Mouse (Mus musculus): Measurements from ENCODE around the gene Psap. TPM values are rescaled to one million over a fixed set of nuclear protein-coding genes. Genes with fewer than 3 reads are reported as not detected.

Psap gene
- total and polyA plus RNA-seq, 3 experiments = 35.8 to 103 (median 74.8) TPM

- peaks cover 19% of the 10 kb centered on the region for H3K4me1 ChIP-seq (ENCODE audit: insufficient read depth, low read depth, low read length)
- H3K27me3 ChIP-seq (ENCODE audit: insufficient read depth, low read length) = no peaks in the 10 kb centered on the region
- no peak overlapping the region for H3K4me3 ChIP-seq (ENCODE audit: low read depth, low read length)
- no peaks in the 10 kb centered on the region for H3K36me3 ChIP-seq (replicated peaks)
- TF ChIP-seq POLR2AphosphoS5 (IDR thresholded peaks at IDR 0.05; ENCODE audit: insufficient replicate concordance, low read depth, low read length) = no peak
- TF ChIP-seq CTCF (IDR thresholded peaks at IDR 0.05; ENCODE audit: low read depth, low read length) = no peak
- no peak for TF ChIP-seq GATA1 (IDR thresholded peaks at IDR 0.05; ENCODE audit: borderline replicate concordance, low read length)
- TF ChIP-seq TAL1 (conservative IDR thresholded peaks at IDR 0.05; ENCODE audit: low read depth, low read length) = no peak
- no peak for TF ChIP-seq GATA2 (IDR thresholded peaks at IDR 0.05; ENCODE audit: borderline replicate concordance, low read depth, low read length)
- ATAC-seq (ENCODE audit: extremely low read depth, insufficient number of reproducible peaks, low FRiP score, poor library complexity, severe bottlenecking) (peak; percentile 34; the same call in 1 of the 2 replicates), DNase-seq (ENCODE audit: low spot score) (peak; percentile 23)
- no peaks in the 10 kb centered on the region for H3K9me3 ChIP-seq (replicated peaks)
Measured at GRCm38 (mm10) chr10:60350805-60351167, 73.4 kb downstream of the Psap start.

- no peak for DNase-seq (ENCODE audit: low spot score)
- Histone ChIP-seq H3K36me3 (replicated peaks) (no peaks in the 10 kb centered on the region), H3K4me3 (ENCODE audit: low read depth, low read length) (no peak overlapping the region), H3K4me1 (ENCODE audit: insufficient read depth, low read depth, low read length) (peaks cover 19% of the 10 kb centered on the region), H3K27me3 (ENCODE audit: insufficient read depth, low read length) (no peaks in the 10 kb centered on the region), H3K9me3 (replicated peaks) (no peaks in the 10 kb centered on the region)
- no peak for ATAC-seq (ENCODE audit: extremely low read depth, insufficient number of reproducible peaks, low FRiP score, poor library complexity, severe bottlenecking)
- no peak for TF ChIP-seq GATA2 (IDR thresholded peaks at IDR 0.05; ENCODE audit: borderline replicate concordance, low read depth, low read length)
Measured at GRCm38 (mm10) chr10:60351248-60351647, 73.8 kb downstream of the Psap start.

- no peaks in the 10 kb centered on the region for H3K27me3 ChIP-seq (ENCODE audit: insufficient read depth, low read length)
- no peak overlapping the region for H3K4me3 ChIP-seq (ENCODE audit: low read depth, low read length)
- H3K9me3 ChIP-seq (replicated peaks) = no peaks in the 10 kb centered on the region
- no peak for ATAC-seq (ENCODE audit: extremely low read depth, insufficient number of reproducible peaks, low FRiP score, poor library complexity, severe bottlenecking)
- no peaks in the 10 kb centered on the region for H3K36me3 ChIP-seq (replicated peaks)
- no peak for DNase-seq (ENCODE audit: low spot score)
- TF ChIP-seq POLR2AphosphoS5 (IDR thresholded peaks at IDR 0.05; ENCODE audit: insufficient replicate concordance, low read depth, low read length) (no peak), CTCF (IDR thresholded peaks at IDR 0.05; ENCODE audit: low read depth, low read length) (no peak), GATA1 (IDR thresholded peaks at IDR 0.05; ENCODE audit: borderline replicate concordance, low read length) (no peak), TAL1 (conservative IDR thresholded peaks at IDR 0.05; ENCODE audit: low read depth, low read length) (no peak), GATA2 (IDR thresholded peaks at IDR 0.05; ENCODE audit: borderline replicate concordance, low read depth, low read length) (no peak)
- peaks cover 18% of the 10 kb centered on the region for H3K4me1 ChIP-seq (ENCODE audit: insufficient read depth, low read depth, low read length)
Measured at GRCm38 (mm10) chr10:60351761-60352455, 74.5 kb downstream of the Psap start.

Other genes starting within 250 kb of the Psap start
- not detected in 2 replicates for gene Spock2, start 171.4 kb upstream of the Psap start, total RNA-seq (2014; fragmentation: Nextera tagmentation)
- 0.12 TPM in 1 of 2 replicates, not detected in the other for gene Spock2, start 171.4 kb upstream of the Psap start, total RNA-seq (2017)
- gene Spock2, start 171.4 kb upstream of the Psap start, polyA plus RNA-seq (2012) = 0.02 TPM in 1 of 2 replicates, not detected in the other
- not detected in 2 replicates for gene Chst3, start 58.4 kb upstream of the Psap start, total RNA-seq (2014; fragmentation: Nextera tagmentation)
- 0.11 TPM in 1 of 2 replicates, not detected in the other for gene Chst3, start 58.4 kb upstream of the Psap start, total RNA-seq (2017)
- gene Chst3, start 58.4 kb upstream of the Psap start, polyA plus RNA-seq (2012) = not detected in 2 replicates
- 3.9 TPM in 1 of 2 replicates, not detected in the other for gene Vsir, start 69.2 kb downstream of the Psap start, total RNA-seq (2014; fragmentation: Nextera tagmentation)
- gene Vsir, start 69.2 kb downstream of the Psap start, total RNA-seq (2017) = 0.11 and 0.12 TPM in 2 replicates
- gene Vsir, start 69.2 kb downstream of the Psap start, polyA plus RNA-seq (2012) = 0.02 and 0.21 TPM in 2 replicates
- not detected in 2 replicates for gene Gm17455, start 122.1 kb downstream of the Psap start, total RNA-seq (2014; fragmentation: Nextera tagmentation)
- gene Gm17455, start 122.1 kb downstream of the Psap start, total RNA-seq (2017) = not detected in 2 replicates
- not detected in 2 replicates for gene Gm17455, start 122.1 kb downstream of the Psap start, polyA plus RNA-seq (2012)